Mouse (Mus musculus) T-helper 2 cell (primary cell): Measurements from ENCODE around the gene Zbtb20.

Experiments
- in situ Hi-C: fragments of 300-600 bp; cut with MboI, MseI; formaldehyde crosslinking; loops from one replicate; pipeline ENCODE4 v1.15.1; 2025; ENCODE audit warnings: high pct_unique_total_duplicates

Gene Zbtb20

GRCm38 (mm10) chr16:43072818-43073594 lies 197.3 kb downstream of the Zbtb20 start:
- in situ Hi-C loops = no loop called here

- in situ Hi-C loops = no loop called here
Observed at GRCm38 (mm10) chr16:43080403-43080802, 204.7 kb downstream of the Zbtb20 start.

DNA sequence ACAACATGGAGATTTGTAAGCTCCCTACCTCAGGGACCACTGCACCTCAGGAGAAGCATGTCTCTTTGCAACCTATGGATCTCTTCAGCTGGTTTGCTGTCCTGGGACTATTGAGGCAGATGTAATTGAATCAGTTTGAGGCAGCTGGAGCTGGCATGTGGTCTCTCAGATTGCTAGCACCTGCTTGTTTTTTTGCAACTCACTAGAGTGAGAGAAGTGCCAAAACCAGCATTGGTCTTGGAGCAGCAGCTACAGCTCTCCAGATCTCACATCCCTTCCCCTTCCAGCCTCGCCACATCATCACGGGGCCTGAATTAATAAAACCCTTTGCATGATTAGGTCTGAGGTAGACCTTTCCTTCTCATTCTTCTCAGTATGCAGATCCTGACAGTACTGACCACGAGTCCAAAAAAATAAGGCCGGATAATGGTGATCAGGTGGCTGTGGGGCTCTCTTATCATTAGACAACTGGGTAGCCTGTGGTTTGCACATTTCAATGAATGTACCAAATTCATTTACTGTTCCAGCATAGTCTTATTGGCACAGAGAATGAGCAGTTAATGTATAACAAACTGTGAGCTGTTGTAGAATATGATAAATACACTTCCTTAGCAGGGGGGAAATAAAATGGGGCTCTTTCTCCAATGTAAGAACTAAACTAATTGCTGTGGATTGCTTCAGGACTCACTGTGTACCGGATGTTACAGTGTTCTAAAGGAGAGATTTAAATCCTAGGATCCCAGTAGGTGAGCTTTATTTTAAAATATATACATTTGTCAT lies 205.4 kb downstream of the Zbtb20 start:
- in situ Hi-C loops = no loop called here

DNA sequence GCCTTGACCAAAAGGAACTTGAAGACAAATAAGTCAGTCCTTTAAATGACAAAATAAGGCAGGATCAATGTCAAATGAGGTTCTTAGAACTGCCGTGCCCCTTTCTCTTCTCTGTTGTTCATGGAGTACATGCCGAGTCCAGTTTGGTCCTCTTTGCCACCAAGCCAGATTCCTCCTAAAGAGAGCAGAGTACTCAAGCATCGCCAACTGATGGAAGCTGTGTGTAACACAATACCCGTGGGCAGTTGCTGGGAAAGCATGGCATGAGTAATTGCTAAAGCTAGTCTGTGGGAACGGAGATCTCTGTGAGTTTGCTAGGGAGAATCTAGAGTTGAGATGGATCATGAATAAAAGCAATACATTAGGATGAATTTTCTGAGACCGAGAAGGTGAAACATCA lies 206.3 kb downstream of the Zbtb20 start:
- in situ Hi-C loops = no loop called here

DNA sequence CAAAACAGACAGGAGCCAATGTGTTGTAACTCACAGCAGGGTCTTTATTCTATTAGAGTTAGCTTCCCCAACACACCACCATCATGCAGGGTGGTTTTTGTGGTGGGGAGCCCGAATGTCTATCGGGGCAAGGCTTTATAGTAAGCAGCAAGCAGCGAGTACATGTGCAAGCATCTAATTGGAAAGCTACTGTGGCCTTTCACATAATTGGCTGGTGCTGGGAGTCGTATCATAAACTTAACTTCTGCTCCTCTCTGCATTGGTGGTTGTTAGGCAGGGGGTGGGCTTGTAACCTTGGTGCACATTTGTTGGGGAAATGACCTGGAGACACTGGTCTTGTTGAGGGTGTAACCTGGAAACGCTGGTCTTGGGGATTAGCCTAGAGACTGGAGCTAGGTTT lies 207.1 kb downstream of the Zbtb20 start:
- in situ Hi-C loops = no loop called here

GRCm38 (mm10) chr16:43090188-43090587 lies 214.5 kb downstream of the Zbtb20 start:
- in situ Hi-C loops = no loop called here

DNA sequence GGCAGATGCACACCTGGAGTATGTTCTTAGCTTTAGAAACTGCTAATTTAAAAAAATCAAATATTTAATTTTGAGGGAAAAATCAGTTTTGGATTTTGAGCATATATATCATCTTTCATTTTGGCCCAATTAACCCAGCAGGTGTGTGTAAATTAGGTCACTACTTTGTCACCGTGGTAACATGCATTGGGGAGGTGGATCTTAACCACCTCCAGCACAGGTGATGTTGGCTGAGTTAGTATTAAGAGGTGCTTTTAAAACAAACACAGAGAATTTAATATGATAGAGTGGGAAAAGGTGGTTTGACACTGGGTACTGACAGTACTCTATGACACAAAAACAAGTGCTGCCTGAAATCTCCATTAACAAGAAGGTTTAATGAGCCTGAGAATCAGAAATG lies 218.5 kb downstream of the Zbtb20 start:
- in situ Hi-C loops = no loop called here

- in situ Hi-C loops = no loop called here
Observed at GRCm38 (mm10) chr16:43094756-43095155, 219.1 kb downstream of the Zbtb20 start.

DNA sequence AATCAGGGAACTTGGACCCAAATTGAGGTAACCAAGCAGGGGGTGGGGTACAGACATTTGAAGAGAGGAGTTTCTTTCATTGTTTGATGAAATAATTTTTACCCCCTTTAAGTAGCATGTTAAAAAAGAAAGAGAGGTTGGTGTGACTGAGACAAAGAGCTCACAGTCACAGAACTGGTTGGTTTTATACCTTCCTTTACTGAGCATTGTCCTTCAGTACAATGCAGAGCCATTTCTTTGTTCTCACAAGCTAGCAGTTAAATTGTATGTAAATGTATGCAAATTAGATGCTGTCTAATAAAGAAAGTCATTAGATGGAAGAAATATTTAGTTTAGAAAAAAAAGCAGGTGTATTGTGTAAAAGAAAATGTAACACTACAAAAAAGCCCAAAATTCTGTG lies 220.4 kb downstream of the Zbtb20 start:
- in situ Hi-C loops = no loop called here

- in situ Hi-C loops = no loop called here
Observed at GRCm38 (mm10) chr16:43098153-43098552, 222.5 kb downstream of the Zbtb20 start.

DNA sequence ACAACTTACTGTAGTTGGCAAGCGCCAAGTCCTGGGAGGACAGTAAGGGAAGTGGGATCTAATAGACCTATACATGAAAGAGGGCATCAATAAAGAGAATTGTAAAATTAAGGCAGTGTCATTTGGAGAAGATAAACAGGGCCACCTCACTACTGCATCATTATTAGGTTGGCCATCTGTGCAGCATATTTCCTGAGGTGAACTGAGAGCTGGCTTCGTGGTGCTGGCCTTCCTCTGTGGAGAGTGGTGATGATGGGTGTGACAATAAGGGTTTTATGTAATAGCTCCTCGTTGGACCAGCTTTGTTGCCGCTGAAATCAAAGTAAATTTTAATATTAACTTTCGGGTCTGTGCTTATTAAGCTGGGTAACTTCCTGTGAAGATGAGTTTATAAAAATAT lies 223.0 kb downstream of the Zbtb20 start:
- in situ Hi-C loops = no loop called here

DNA sequence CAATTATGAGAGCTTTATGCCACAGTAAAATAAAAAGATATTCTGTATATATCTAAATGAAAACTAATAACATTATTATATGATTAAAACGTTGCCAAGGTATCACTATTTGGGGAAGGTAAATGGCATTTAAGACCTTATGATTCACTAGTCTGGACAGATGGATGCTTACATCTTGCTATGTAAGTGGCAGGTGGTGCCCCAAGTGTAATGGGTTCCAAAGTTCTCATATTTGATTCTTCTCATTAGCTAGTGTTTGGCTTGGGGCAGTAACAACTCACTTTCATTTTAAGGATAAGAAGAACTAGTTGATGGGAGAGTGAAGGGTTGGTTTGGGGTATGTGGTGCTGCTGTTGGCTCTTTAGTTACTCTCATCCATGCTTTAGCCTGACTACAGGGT lies 235.6 kb downstream of the Zbtb20 start:
- in situ Hi-C loops = no loop called here

DNA sequence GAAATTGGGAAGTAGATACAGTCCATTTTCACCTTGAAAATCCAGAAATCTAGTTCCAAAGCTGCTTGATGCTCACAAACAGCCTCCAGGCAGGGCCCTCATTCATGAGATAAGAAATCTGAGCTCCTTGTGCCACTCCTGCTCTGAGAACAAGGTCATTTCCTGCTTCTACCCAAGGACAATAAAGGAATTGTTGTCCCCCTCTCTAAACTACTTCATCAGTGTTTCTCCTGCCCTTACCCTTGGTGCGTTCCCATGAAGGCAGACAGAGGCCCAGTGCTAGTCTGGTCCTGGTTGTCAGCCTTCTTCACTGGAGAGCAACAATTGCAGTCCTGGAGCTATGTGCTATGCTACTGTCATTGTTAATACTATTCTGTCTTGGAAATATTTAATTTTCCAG lies 238.3 kb downstream of the Zbtb20 start:
- in situ Hi-C loops = no loop called here

DNA sequence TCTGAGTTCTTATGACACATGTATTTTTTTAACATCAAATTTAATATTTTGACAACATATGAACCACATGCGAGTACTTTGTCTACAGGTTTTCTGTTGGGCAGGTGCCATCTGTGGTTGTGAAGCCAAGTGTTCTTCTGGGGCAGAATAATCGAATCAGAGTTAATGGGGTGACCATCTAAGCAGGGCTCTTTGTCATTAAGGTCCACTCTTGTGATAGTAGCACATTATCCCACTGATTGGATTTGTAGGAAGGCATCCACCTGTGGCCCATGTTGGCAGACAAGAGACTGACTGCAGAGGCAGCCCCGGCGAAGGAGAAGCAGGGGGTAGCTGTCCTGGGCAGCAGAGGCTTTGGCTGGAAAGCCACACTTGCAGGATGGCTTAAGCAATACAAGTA lies 254.3 kb downstream of the Zbtb20 start:
- in situ Hi-C loops = no loop called here

GRCm38 (mm10) chr16:43130583-43130982 lies 254.9 kb downstream of the Zbtb20 start:
- in situ Hi-C loops = no loop called here

DNA sequence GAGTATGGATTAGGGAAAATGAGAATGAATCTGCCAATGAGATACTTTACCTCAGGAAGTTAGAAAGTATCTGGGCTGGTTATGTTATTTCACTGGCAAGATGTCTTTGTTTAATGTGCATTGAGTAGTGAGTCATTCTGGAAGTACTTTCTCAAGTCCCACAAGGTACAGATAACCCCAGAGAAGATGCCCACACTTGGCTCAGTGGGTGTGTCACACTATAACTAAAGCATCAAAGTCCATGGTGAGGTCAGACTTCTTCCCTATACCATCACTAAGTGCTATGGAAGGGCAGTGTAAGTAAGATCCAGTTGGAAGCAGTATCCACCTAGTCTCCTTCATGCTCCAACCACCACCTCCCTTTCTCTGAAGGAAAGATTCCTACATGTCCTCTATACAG lies 255.4 kb downstream of the Zbtb20 start:
- in situ Hi-C loops = no loop called here

DNA sequence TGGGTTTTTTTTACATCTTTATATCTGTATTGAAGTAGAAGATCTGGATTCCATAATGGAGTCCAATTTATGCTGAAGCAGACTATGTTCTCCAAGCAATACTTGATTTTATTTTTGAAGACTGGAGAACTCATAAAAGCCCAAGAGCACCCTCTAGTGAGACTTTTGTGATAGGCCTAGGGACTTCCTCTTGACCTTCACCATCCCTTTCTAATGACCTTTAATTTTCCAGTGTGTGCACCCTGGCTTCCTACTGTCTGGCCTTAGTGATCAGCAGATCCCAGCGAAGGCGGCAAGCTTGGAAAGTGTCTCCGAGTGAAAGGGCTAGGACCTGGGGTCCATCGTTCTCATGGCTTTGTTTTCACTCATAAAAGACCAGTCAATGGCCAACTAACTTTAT lies 292.8 kb downstream of the Zbtb20 start:
- in situ Hi-C loops = no loop called here

- in situ Hi-C loops = no loop called here
Observed at GRCm38 (mm10) chr16:43169273-43169905, 293.7 kb downstream of the Zbtb20 start.

DNA sequence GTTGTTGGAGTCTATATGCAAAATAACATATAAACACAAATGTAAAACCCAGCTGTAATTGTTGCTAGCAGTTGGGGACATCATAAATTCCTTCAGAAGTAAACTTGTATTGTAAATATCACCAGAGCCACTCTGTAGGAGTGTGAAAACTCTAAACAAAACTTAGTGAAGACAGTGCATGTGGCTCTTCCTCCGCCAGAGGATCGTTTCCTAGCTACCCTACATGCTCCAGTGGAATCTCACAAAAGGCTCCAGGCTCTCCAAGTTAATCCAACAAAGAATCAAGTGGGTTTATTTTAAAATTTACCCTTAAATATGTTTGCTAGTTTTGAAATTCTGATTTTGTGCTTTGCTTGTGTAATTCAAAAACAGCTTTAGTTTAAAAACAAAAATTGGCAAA lies 296.5 kb downstream of the Zbtb20 start:
- in situ Hi-C loops = no loop called here

DNA sequence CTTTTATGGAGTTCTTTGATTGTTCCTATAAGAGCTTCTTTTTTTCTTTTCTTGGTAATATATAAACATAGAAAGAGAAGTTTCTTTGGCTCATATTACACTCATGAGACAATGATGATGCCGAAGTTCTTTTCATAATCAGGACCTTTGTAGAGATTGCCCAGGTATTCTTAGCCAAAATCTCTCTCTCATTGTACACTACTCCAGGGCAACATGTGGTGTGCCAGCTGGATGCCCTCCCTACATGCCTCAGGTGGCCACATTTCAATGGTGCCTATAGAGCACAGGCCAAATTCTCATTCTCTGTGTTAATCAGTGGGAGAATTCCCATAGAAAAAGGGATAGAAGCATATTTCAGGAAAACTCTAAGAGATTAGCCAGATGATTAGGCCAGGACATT lies 297.2 kb downstream of the Zbtb20 start:
- in situ Hi-C loops = no loop called here

- in situ Hi-C loops = no loop called here
Observed at GRCm38 (mm10) chr16:43174815-43175214, 299.1 kb downstream of the Zbtb20 start.

- in situ Hi-C loops = no loop called here
Observed at GRCm38 (mm10) chr16:43181038-43181437, 305.4 kb downstream of the Zbtb20 start.

DNA sequence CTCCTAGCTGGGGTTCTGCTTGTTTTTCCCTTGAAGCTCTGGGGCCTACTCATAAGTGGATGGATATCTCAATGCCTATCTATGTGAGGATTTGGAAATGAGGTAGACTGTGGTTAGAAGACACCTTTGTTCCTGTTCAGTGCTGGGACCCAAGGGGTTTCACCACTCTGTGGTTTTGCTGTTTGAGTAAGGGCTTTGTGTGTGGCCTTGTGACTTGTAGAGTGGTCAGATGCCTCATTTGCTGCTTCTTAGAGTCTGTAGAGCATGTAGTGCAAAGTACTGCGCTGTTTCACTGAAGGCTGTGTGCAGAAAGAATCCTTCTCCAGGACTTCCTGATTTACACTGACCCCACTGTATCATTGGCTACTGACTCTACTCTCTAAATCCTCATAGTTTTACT lies 314.7 kb downstream of the Zbtb20 start:
- in situ Hi-C loops = no loop called here
